Mouse (Mus musculus) thymus, adult 2 months (tissue): ENCODE results near the gene Prom1. TPM values are rescaled to one million over a fixed set of nuclear protein-coding genes. Genes with fewer than 3 reads are reported as not detected.
"Not testable (repeated sequence)": the region's sequence is repeated elsewhere in the genome, so short reads cannot be mapped to it uniquely, and the experiment has no call there.

ENCODE experiments used
- DNase-seq: peaks from one replicate; pipeline ENCODE4 v3.0.0; 2021
- H3K27ac ChIP-seq: fragments of 200-500 bp; 2 replicates; pipeline ENCODE4 v1.5.1; 2012; ENCODE audit warnings: low read length, control low read depth; ENCODE audit not compliant: control insufficient read depth, insufficient read depth
- H3K27me3 ChIP-seq: fragments of 200-500 bp; 2 replicates; pipeline ENCODE4 v1.6.1; 2012; ENCODE audit warnings: mild to moderate bottlenecking, low read length, moderate library complexity, mixed read lengths; ENCODE audit not compliant: control insufficient read depth, insufficient read depth
- H3K36me3 ChIP-seq: fragments of 200-500 bp; 2 replicates; pipeline ENCODE4 v1.6.1; 2012; ENCODE audit warnings: mild to moderate bottlenecking, low read length, moderate library complexity; ENCODE audit not compliant: control insufficient read depth, insufficient read depth
- H3K4me1 ChIP-seq: fragments of 200-500 bp; replicated peaks from 2 replicates; pipeline ENCODE4 v1.6.1; 2012; ENCODE audit warnings: low read length; ENCODE audit not compliant: control insufficient read depth, insufficient read depth
- H3K4me3 ChIP-seq: fragments of 200-500 bp; 2 replicates; pipeline ENCODE4 v1.5.1; 2012; ENCODE audit warnings: mild to moderate bottlenecking, low read length, control low read depth, moderate library complexity; ENCODE audit not compliant: control insufficient read depth, insufficient read depth
- CTCF ChIP-seq: fragments of 200-500 bp; IDR thresholded peaks from 2 replicates; pipeline ENCODE4 v1.5.1; 2012; ENCODE audit warnings: mild to moderate bottlenecking, control low read depth, low read length, moderate library complexity, borderline replicate concordance; ENCODE audit not compliant: control insufficient read depth, poor library complexity, insufficient read depth; ENCODE audit errors: extremely low read depth
- POLR2A ChIP-seq: fragments of 200-500 bp; IDR thresholded peaks from 2 replicates; pipeline ENCODE4 v1.6.1; 2012; ENCODE audit warnings: mild to moderate bottlenecking, low read length, control low read depth, moderate library complexity; ENCODE audit not compliant: control insufficient read depth, poor library complexity, insufficient read depth; ENCODE audit errors: extremely low read depth
- WGBS: fragments of 180-500 bp; shearing (Covaris S2); methylation state at CpG from one replicate; pipeline ENCODE4 v1.1.7; 2018; 5-methylcytosine and 5-hydroxymethylcytosine counted together
- polyA plus RNA-seq: library from polyadenylated mRNA; depleted of rRNA; stranded (reverse); fragments of >200 nt; gene quantifications from 2 replicates; pipeline ENCODE4 v1.2.3, GENCODE M21; 2012; rRNA removed

Prom1 gene
- 0.66 and 1.0 TPM in 2 replicates for polyA plus RNA-seq

DNA sequence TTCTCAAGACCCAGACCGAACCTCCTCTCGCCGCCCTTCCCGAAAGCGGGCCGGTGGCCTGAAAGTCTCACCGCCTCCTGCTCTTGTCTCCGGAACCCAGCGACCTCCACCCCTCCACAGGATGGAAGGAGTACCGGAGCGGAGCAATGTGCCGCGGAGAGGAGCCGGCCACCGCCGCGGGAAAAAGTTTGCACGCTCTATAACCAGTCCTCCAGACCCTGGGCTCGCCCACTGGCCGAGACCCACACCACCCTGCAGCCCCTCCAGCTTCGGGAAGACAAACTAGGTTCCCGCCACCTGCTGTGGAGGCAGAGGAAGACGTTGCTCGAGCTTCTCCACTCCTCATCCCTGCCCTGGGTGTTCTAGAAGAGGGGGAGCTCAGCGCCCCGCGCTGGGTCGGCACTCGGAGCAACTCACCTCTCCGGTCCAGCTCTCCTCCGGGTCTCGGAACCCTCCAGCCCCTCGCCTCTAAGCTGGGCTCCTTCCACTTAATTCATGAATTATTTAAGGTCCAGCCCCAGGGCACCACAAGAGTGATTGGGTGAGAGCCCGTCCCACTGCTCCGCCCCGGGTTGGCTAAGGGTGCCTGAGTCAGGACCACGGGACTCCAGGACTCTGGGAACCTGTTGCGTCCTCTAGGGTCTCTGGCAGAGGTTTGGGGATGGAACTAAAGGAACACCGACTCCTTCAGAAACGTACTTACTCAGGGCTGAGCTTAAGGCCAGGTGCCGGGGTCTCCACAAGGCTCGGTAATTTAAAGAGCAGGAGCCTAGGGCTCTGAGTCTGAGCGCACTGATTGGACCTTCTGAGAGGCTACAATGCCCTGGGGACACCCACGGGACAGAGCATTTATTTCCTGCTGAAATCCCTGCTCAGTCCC is at the start of gene Prom1:
Prom1 (minus strand) TSS at position 802 of the 880 bp plus-strand sequence.
- no peak for DNase-seq
- H3K36me3 ChIP-seq: no peaks in the 10 kb centered on the region
- 15% methylated on average over 44 of the region's 44 CpGs for WGBS
- H3K27ac ChIP-seq: no peak within 1 kb of the TSS
- H3K27me3 ChIP-seq: peaks cover 14% of the 10 kb centered on the region
- H3K4me3 ChIP-seq: peak within 1 kb of the TSS; percentile 7; the same call in 1 of the 2 replicates
- TF ChIP-seq CTCF (no peak), POLR2A (no peak)
- H3K4me1 ChIP-seq: no peaks in the 10 kb centered on the region

DNA sequence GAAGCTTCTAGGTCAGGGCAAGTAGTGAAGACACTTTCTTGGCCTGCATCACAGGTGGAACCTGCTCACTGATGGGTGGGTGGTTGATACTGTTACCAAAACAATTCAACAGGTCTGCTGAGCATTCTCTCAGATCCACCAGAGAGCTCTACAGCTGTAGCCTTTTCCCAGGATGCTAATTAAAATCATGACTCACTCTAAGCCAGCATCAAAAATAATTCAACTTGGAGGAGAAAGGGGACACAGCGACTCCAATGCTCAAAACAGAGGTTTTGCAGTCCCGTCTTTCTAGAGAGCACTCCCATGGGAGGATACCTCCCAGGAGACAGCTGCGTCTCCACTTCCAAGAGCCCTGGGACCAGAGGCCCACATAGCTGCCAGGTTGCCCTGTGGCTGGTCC is 45.9 kb upstream of the Prom1 start:
- H3K4me1 ChIP-seq: no peaks in the 10 kb centered on the region
- no peaks in the 10 kb centered on the region for H3K36me3 ChIP-seq
- H3K27ac ChIP-seq: no peak overlapping the region
- WGBS: 98% methylated on average over 3 of the region's 3 CpGs
- TF ChIP-seq POLR2A (no peak), CTCF (no peak)
- no peak overlapping the region for H3K4me3 ChIP-seq
- no peaks in the 10 kb centered on the region for H3K27me3 ChIP-seq
- DNase-seq: no peak

DNA sequence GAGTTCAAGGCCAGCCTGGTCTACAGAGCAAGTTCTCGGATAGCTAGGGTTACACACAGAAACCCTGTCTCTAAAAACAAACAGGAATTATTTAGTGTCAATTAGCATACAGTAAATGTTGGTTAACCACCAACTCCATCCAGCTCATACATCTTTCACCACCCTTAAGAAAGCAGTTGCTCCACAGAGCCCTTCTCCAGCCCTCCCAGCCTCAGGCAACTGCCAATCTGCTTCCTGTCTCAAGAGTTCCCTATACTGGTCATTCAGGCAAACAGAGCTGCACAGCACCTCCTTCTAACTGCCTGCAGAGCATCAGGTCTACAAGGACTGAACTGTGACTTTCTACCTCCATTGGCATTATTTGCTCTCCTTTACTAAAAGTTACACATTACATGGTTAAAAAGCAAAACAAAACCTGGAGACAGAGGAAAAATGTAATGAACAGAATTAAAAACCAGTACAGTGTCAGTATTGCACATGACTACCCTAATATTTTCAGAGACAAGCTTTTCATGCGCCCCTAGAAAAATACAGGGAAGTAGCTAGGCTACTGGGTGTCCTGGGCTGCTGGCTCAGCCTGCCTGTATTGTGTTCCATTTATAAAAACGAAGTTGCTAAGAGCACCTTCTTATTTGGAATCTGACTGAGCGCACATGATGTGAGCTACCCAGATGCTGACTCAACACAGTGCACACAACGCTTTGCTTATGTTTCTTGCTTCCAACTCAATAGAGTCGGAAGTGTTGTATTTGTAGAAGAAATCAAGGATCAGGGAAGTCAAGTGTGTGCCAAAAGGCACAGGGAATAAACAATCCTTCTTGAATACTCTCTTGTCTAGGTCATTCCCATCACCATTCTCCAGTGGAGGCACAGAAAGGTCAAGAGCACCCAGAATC is 44.9 kb upstream of the Prom1 start:
- 76% methylated on average over 6 of the region's 6 CpGs for WGBS
- H3K36me3 ChIP-seq: no peaks in the 10 kb centered on the region
- TF ChIP-seq CTCF (no peak), POLR2A (no peak)
- no peak overlapping the region for H3K4me3 ChIP-seq
- H3K4me1 ChIP-seq: no peaks in the 10 kb centered on the region
- H3K27ac ChIP-seq: no peak overlapping the region
- DNase-seq: no peak
- H3K27me3 ChIP-seq: no peaks in the 10 kb centered on the region

DNA sequence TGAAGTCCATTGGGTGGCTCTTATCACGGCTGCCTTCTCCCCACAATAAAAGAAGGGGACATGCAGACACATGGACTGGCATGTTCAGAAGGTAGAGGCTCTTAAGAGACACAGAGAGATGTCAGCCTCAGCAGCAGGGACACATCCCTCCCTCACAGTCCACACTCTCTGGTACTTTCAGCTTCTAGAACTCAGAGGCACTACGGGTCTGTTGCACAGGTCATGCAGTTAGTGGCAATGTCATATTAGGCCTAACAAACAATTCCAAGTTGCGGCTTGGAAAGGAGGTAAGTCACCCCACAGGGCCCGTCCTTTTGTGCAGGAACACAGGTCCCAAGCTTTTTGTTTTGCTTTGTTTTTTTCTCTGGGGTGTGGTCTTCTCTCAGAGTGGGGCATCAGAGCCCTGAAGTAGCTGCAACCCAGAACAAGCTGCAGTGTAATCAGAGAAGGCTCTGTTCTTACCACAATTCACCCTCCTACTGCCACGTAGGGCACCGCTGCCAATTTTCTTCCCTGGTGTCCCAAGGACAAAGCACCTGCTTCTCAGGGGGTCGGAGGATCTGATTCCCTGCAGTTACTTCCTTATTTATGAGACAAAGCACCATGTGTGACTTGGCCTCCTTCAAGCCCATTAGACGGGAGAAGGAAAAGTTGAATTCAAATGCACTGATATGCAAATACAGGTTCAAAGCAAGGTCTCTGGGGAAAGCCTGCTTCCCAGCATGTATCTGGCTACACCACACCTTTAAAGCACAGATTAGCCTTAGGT is 41.8 kb upstream of the Prom1 start:
- H3K4me1 ChIP-seq: no peaks in the 10 kb centered on the region

GRCm38 (mm10) chr5:44127487-44127886 is 25.7 kb upstream of the Prom1 start:
- Histone ChIP-seq H3K36me3 (no peaks in the 10 kb centered on the region), H3K27me3 (no peaks in the 10 kb centered on the region), H3K4me3 (no peak overlapping the region), H3K4me1 (no peaks in the 10 kb centered on the region), H3K27ac (no peak overlapping the region)
- WGBS: 30% methylated on average over 4 of the region's 4 CpGs
- TF ChIP-seq CTCF: no peak
- no peak for TF ChIP-seq POLR2A
- no peak for DNase-seq

More for the DNA sequence above, 41.8 kb upstream of the Prom1 start:
- no peak for DNase-seq
- WGBS: 77% methylated on average over 8 of the region's 8 CpGs
- no peaks in the 10 kb centered on the region for H3K27me3 ChIP-seq
- no peaks in the 10 kb centered on the region for H3K36me3 ChIP-seq
- H3K27ac ChIP-seq: no peak overlapping the region
- TF ChIP-seq CTCF (no peak), POLR2A (no peak)
- H3K4me3 ChIP-seq: no peak overlapping the region

DNA sequence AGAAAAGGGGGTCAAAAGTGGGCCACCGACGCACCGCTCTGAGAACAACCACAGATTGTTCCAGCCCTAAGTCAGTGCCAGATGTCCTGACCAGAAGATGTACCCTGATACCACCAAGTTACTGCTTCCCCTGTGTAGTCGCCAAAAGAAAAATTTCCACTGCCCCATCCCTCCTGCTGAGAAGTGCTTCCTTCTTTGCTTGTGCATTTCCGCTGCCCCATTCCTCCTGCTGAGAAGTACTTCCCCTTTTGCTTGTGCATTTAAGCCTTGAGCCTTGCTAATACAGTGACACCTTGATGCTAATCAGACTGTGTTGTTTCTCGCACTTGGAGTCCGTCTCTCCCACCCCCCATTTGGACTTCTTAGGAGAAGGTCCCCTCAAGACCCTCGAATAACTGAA is 24.7 kb upstream of the Prom1 start:
- H3K4me3 ChIP-seq, H3K4me1 ChIP-seq, H3K36me3 ChIP-seq, H3K27me3 ChIP-seq, DNase-seq, H3K27ac ChIP-seq: not testable (repeated sequence)
- WGBS: 97% methylated on average over 8 of the region's 8 CpGs
